Mouse (Mus musculus) heart, adult 2 months (tissue): ENCODE data around the gene BC048671. TPM values are rescaled to one million over a fixed set of nuclear protein-coding genes. Genes with fewer than 3 reads are reported as not detected.
A peak's percentile ranks its signal among the peaks of the same experiment; 100 is the strongest.

Source experiments
- DNase-seq, 2 experiments: peaks; one replicate each; pipeline ENCODE4 v3.0.0; 2021
- H3K27ac ChIP-seq: fragments of 200-600 bp; 2 replicates; pipeline ENCODE4 v1.8.1; 2022
- H3K27me3 ChIP-seq: fragments of 200-500 bp; 2 replicates; pipeline ENCODE4 v1.6.1; 2012; ENCODE audit warnings: mild to moderate bottlenecking, low read length, inconsistent platforms, mixed read lengths; ENCODE audit not compliant: control insufficient read depth, insufficient read depth
- H3K36me3 ChIP-seq: fragments of 200-500 bp; 2 replicates; pipeline ENCODE4 v1.6.1; 2012; ENCODE audit warnings: low read length, inconsistent platforms; ENCODE audit not compliant: control insufficient read depth, insufficient read depth
- H3K4me1 ChIP-seq: fragments of 200-500 bp; 2 replicates; pipeline ENCODE4 v1.6.1; 2011; ENCODE audit warnings: low read length; ENCODE audit not compliant: control insufficient read depth, insufficient read depth
- H3K4me3 ChIP-seq: fragments of 200-600 bp; 2 replicates; pipeline ENCODE4 v1.8.1; 2022
- H3K79me2 ChIP-seq: fragments of 200-500 bp; replicated peaks from 2 replicates; pipeline ENCODE4 v1.6.1; 2012; ENCODE audit warnings: mild to moderate bottlenecking, inconsistent platforms, low read length, moderate library complexity, mixed read lengths; ENCODE audit not compliant: control insufficient read depth, insufficient read depth
- H3K9ac ChIP-seq: fragments of 200-500 bp; 2 replicates; pipeline ENCODE4 v1.6.1; 2012; ENCODE audit warnings: low read depth, mild to moderate bottlenecking, control low read depth, inconsistent platforms, low read length, mixed read lengths
- CTCF ChIP-seq: fragments of 200-600 bp; IDR thresholded peaks from 2 replicates; pipeline ENCODE4 v1.8.1; 2022; ENCODE audit warnings: antibody characterized with exemption, mild to moderate bottlenecking, moderate library complexity
- EP300 ChIP-seq: fragments of 200-500 bp; IDR thresholded peaks from 2 replicates; pipeline ENCODE4 v1.6.1; 2011; ENCODE audit warnings: low read depth, low read length, control low read depth; ENCODE audit not compliant: insufficient read depth
- POLR2A ChIP-seq: fragments of 200-500 bp; IDR thresholded peaks from 2 replicates; pipeline ENCODE4 v1.6.1; 2011; ENCODE audit warnings: mild to moderate bottlenecking, low read depth, low read length, control low read depth; ENCODE audit not compliant: insufficient read depth
- WGBS: fragments of 180-500 bp; shearing (Covaris S2); methylation state at CpG from one replicate; pipeline ENCODE4 v1.1.7; 2018; 5-methylcytosine and 5-hydroxymethylcytosine counted together
- intact Hi-C: fragments of 180-260 bp; cut with DNase I; formaldehyde crosslinking; loops from one replicate; pipeline ENCODE4 v1.15.1; 2025
- polyA plus RNA-seq: library from polyadenylated mRNA; depleted of rRNA; stranded (reverse); fragments of >200 nt; gene quantifications from 2 replicates; pipeline ENCODE4 v1.2.3, GENCODE M21; 2012
- total RNA-seq, 2 experiments: library from RNA; stranded (reverse); gene quantifications; 2 replicates each; pipeline ENCODE4 v1.2.3; 2021

The BC048671 gene
- total and polyA plus RNA-seq, 3 experiments: 0.27 TPM; not detected in 2

GRCm38 (mm10) chr6:90324991-90325390, 24.0 kb downstream of the BC048671 start, which contains the start of gene Chst13:
TSS of gene Chst13 (minus strand) at chr6:90325185.
- no peak within 1 kb of the TSS for H3K9ac ChIP-seq
- no peaks in the 10 kb centered on the region for H3K36me3 ChIP-seq
- 8% methylated on average over 22 of the region's 22 CpGs for WGBS
- DNase-seq: peak in 1 of 2 experiments; percentile 33
- H3K4me1 ChIP-seq: no peaks in the 10 kb centered on the region
- no peak within 1 kb of the TSS for H3K27ac ChIP-seq
- no peaks in the 10 kb centered on the region for H3K79me2 ChIP-seq
- no peak for TF ChIP-seq EP300
- no peak for TF ChIP-seq CTCF
- TF ChIP-seq POLR2A: no peak
- H3K27me3 ChIP-seq: no peaks in the 10 kb centered on the region
- intact Hi-C loops: loop anchor here (10.0 kb wide), 1 partner anchor 640 kb away; no protein-coding TSS in a partner anchor
- H3K4me3 ChIP-seq: no peak within 1 kb of the TSS

DNA sequence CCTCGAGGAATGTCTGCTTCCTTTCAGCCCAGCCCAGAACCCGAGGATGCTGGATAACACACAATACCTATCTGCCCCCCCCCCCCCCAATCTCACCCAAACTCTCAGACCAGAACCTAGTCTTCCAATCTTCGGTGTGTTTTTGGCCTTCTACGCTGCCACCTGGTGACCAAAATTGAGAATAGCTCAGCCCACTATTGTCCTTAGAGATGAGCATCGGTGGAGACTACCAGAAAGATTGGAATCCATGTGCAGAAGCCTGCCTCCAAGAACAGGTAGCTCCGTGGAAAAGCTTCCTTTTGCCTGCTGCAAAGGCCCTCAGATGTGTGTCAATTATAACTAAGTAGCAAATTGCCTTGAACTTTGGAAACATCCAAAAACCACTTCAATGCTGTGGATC, 26.7 kb downstream of the BC048671 start:
- WGBS: 14% methylated on average over 6 of the region's 6 CpGs
- intact Hi-C loops: loop anchor here (10.0 kb wide), 1 partner anchor 643 kb away; no protein-coding TSS in a partner anchor
- H3K27ac ChIP-seq: no peak overlapping the region
- H3K27me3 ChIP-seq: no peaks in the 10 kb centered on the region
- no peaks in the 10 kb centered on the region for H3K79me2 ChIP-seq
- no peak for DNase-seq
- no peak overlapping the region for H3K4me3 ChIP-seq
- no peaks in the 10 kb centered on the region for H3K4me1 ChIP-seq
- no peaks in the 10 kb centered on the region for H3K36me3 ChIP-seq
- H3K9ac ChIP-seq: no peak overlapping the region
- TF ChIP-seq EP300: no peak
- peak; percentile 59 for TF ChIP-seq CTCF

DNA sequence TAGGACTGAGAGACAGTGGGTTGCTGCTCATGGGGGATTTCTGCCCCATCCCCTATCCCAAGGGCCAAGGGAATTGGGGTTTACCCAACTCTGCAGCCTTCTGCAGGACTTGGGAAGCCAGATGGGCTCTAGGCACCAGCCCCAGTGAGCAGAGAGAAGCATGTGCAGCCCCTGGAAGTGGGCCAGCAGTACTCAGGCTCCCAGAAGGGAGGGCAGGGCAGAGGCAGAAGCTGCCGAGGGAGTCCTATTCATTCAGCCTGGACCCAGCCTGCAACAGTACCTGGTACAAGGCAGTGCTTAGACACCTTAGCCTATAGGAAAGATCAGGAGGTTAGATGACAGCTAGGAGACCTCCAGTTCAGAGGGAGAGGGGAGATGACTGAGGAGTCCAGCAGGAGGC, 28.9 kb downstream of the BC048671 start:
- no peak for TF ChIP-seq POLR2A
- no peak for TF ChIP-seq EP300
- no peak for TF ChIP-seq CTCF
- no peaks in the 10 kb centered on the region for H3K36me3 ChIP-seq
- H3K9ac ChIP-seq: no peak overlapping the region
- H3K27me3 ChIP-seq: no peaks in the 10 kb centered on the region
- no peak overlapping the region for H3K27ac ChIP-seq
- no peaks in the 10 kb centered on the region for H3K4me1 ChIP-seq
- 0% methylated on average over 1 of the region's 1 CpGs for WGBS
- intact Hi-C loops: loop anchor here (10.0 kb wide), 1 partner anchor 645 kb away; no protein-coding TSS in a partner anchor
- H3K4me3 ChIP-seq: no peak overlapping the region
- peak; percentile 55 to 69 for DNase-seq
- no peaks in the 10 kb centered on the region for H3K79me2 ChIP-seq

DNA sequence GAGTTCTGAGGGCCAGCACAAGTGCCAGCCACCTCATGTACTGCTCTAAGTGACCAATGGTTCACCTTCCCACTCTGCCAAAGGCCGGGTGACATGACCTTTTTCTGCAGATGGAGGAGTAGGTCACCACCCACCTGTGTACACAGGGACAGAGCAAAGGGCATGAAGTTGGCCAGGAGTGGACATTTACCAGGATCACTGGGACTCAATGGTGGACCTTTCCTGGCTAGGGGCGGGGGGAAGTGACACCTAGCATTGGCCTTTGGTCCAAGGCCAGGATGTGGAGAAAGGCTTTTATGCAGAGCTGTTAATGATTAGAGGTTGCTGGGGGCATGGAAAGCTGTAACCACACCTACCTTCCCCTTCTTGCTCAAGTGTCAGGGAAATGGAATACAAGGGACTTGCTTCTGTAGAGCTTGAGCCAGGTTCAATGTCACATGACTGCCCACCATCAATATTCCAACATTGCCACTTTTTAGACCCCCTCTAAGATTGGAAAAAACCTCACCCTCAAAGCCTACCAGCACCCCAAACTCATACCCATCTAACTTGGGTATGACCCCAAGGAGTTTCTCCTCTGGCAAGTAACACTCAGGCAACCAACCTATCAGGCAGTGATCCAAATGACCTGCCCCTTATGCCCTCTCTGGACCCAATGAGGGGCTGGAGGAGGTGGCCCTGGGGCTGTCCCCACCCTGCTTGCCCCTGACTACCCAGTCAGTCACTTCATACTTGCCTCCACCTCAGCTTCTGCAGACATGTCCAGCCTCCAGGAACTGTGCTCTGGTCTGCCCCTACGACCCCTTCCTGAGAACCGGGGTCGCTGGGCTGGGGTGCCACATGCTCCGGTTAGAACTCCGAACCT, 31.8 kb downstream of the BC048671 start, which contains the start of gene Uroc1:
TSS of gene Uroc1 (plus strand) at position 724 of the 865 bp plus-strand sequence.
- 75% methylated on average over 7 of the region's 7 CpGs for WGBS
- TF ChIP-seq CTCF (no peak), EP300 (no peak), POLR2A (no peak)

GRCm38 (mm10) chr6:90334244-90334643, 33.2 kb downstream of the BC048671 start:
- no peak overlapping the region for H3K9ac ChIP-seq
- DNase-seq: no peak
- no peaks in the 10 kb centered on the region for H3K36me3 ChIP-seq
- no peak for TF ChIP-seq CTCF
- no peak for TF ChIP-seq EP300
- no peak for TF ChIP-seq POLR2A
- no peaks in the 10 kb centered on the region for H3K27me3 ChIP-seq
- 75% methylated on average over 3 of the region's 3 CpGs for WGBS
- no peaks in the 10 kb centered on the region for H3K79me2 ChIP-seq
- intact Hi-C loops: no loop called here
- no peak overlapping the region for H3K4me3 ChIP-seq
- no peak overlapping the region for H3K27ac ChIP-seq
- no peaks in the 10 kb centered on the region for H3K4me1 ChIP-seq

More for the DNA sequence above, 31.8 kb downstream of the BC048671 start, which contains the start of gene Uroc1:
- Histone ChIP-seq H3K27me3 (no peaks in the 10 kb centered on the region), H3K27ac (no peak within 1 kb of the TSS), H3K79me2 (no peaks in the 10 kb centered on the region), H3K4me1 (no peaks in the 10 kb centered on the region), H3K36me3 (no peaks in the 10 kb centered on the region), H3K9ac (no peak within 1 kb of the TSS), H3K4me3 (no peak within 1 kb of the TSS)
- intact Hi-C loops: no loop called here
- DNase-seq: no peak

GRCm38 (mm10) chr6:90342343-90342742, 41.3 kb downstream of the BC048671 start:
- H3K9ac ChIP-seq: no peak overlapping the region
- no peaks in the 10 kb centered on the region for H3K4me1 ChIP-seq
- TF ChIP-seq CTCF (no peak), EP300 (no peak), POLR2A (no peak)
- no peaks in the 10 kb centered on the region for H3K27me3 ChIP-seq
- no peak overlapping the region for H3K27ac ChIP-seq
- 75% methylated on average over 2 of the region's 2 CpGs for WGBS
- H3K36me3 ChIP-seq: no peaks in the 10 kb centered on the region
- H3K4me3 ChIP-seq: no peak overlapping the region
- intact Hi-C loops: no loop called here
- H3K79me2 ChIP-seq: no peaks in the 10 kb centered on the region
- no peak for DNase-seq
